8 mouse cellular contexts compared by ENCODE assay signal in the genomic region with DNA sequence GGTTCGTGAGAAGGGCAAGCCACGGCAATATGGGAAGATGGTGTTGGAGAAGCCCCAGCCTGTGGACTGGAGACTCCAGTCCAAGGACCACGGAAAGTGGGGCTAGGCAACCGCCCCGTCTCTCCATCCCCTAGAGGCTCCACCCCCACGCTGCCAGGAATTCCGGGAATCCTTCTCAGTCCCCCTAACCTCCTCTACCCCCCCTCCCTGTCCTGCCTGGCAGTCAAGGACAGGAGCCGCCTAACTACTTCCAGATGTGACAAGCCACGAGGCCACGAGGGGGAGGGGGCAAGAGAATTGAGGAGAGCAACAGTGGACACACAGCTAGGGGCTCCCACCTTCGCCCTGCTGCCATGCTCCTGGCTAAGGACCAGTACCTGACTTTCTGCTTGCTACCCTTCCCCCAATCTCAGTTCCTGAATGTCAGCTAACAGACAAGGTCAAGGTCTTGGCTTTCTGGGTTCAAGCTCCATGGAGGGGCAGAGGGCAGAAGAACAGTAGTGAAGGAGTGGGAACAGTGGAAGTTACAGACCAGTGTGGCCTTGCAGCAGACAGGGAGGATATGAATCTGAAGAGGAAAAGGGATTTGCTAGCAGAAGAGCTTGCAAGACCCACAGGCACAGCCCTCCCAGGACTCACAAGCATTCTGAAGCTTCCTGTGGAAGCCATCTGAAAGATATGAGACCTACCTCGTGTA. TPM values are rescaled to one million over a fixed set of nuclear protein-coding genes. Genes with fewer than 3 reads are reported as not detected.
A peak's percentile ranks its signal among the peaks of the same experiment; 100 is the strongest.
DNase-seq lines count a peak whose midpoint lies in the region; ATAC-seq and TF ChIP-seq lines count a peak whose summit lies in the region.

No protein-coding gene starts in this region.

- TF ChIP-seq CTCF in left cerebral cortex, adult 2 months (IDR thresholded peaks at IDR 0.05), result no peak

- H3K4me3 ChIP-seq in heart, embryonic 10.5 days, result peak overlapping the region; percentile 54
- peak overlapping the region; percentile 43 for H3K4me3 ChIP-seq in kidney, embryonic 15.5 days (replicated peaks)
- no peak overlapping the region for H3K4me3 ChIP-seq in left cerebral cortex, adult 2 months

- peak overlapping the region; percentile 56 for H3K4me2 ChIP-seq in kidney, embryonic 15.5 days

- WGBS in heart, embryonic 10.5 days, result 9% methylated on average over 12 of the region's 12 CpGs
- WGBS in kidney, embryonic 15.5 days, result 10% methylated on average over 12 of the region's 12 CpGs

- peak overlapping the region; percentile 93 for H3K27ac ChIP-seq in heart, embryonic 10.5 days
- H3K27ac ChIP-seq in kidney, embryonic 15.5 days, result peak overlapping the region; percentile 96
- H3K27ac ChIP-seq in left cerebral cortex, adult 2 months, result no peak overlapping the region

- H3K4me1 ChIP-seq in heart, embryonic 10.5 days, result peaks cover 60% of the 10 kb centered on the region
- peaks cover 62% of the 10 kb centered on the region for H3K4me1 ChIP-seq in kidney, embryonic 15.5 days

- peaks cover 16% of the 10 kb centered on the region for H3K27me3 ChIP-seq in heart, embryonic 10.5 days (ENCODE audit: insufficient read depth, poor library complexity, severe bottlenecking)
- H3K27me3 ChIP-seq in kidney, embryonic 15.5 days, result no peaks in the 10 kb centered on the region

- H3K9ac ChIP-seq in kidney, embryonic 15.5 days, result peak overlapping the region; percentile 31

- peaks cover 22% of the 10 kb centered on the region for H3K36me3 ChIP-seq in heart, embryonic 10.5 days
- peaks cover 18% of the 10 kb centered on the region for H3K36me3 ChIP-seq in kidney, embryonic 15.5 days

- H3K9me3 ChIP-seq in heart, embryonic 10.5 days, result no peaks in the 10 kb centered on the region
- H3K9me3 ChIP-seq in kidney, embryonic 15.5 days (replicated peaks), result no peaks in the 10 kb centered on the region

- intact Hi-C loops in left cerebral cortex, adult 2 months (cut with DNase I), result no loop called here

- peak; percentile 89 for DNase-seq in ES-CJ7 (ENCODE audit: low read depth, low spot score)
- peak; percentile 82 for DNase-seq in adrenal gland, postnatal 25 days
- peak; percentile 88 for DNase-seq in heart, embryonic 10.5 days (ENCODE audit: low spot score)
- DNase-seq in lung, postnatal 14 days, result peak; percentile 80
- peak; percentile 82 for DNase-seq in yolk sac, embryonic 10.5 days (ENCODE audit: low spot score)
- DNase-seq in left cerebral cortex, adult 2 months (ENCODE audit: extremely low spot score in 1 of 2, low spot score in 2 of 2), result no peak

- peak; percentile 57 for ATAC-seq in kidney, embryonic 15.5 days (replicated peaks; ENCODE audit: low FRiP score)
- no peak for ATAC-seq in megakaryocyte progenitor cell, adult 5-6 weeks (replicated peaks; ENCODE audit: poor library complexity)

RNA-seq across cellular contexts. Expression of a gene that starts 2.9 kb away (rescaled TPM):
- 931 and 937 TPM in 2 replicates for total RNA-seq in adrenal gland, postnatal 25 days (2021)
- 114 and 137 TPM in 2 replicates for polyA plus RNA-seq in heart, embryonic 10.5 days (2016; fragmentation: Nextera tagmentation; extraction: Ambion mirVana)
- 135 and 139 TPM in 2 replicates for polyA plus RNA-seq in kidney, embryonic 15.5 days (2015; fragmentation: Nextera tagmentation; extraction: Ambion mirVana)
- 10 to 100 TPM in 1 of 2 experiments, 1 to 10 TPM in 1; 9.6 to 11.2 TPM for total RNA-seq in left cerebral cortex, adult 2 months (2021)
- not detected in 2 replicates for total RNA-seq in megakaryocyte progenitor cell, adult 5-6 weeks (2015)
- not detected in 2 replicates for total RNA-seq in megakaryocyte progenitor cell, adult 5-6 weeks (2017)

RNA-seq across cellular contexts. Expression of a gene that starts 9.8 kb away (rescaled TPM):
- 54.1 and 59.1 TPM in 2 replicates for total RNA-seq in adrenal gland, postnatal 25 days (2021)
- 14.3 and 16.0 TPM in 2 replicates for polyA plus RNA-seq in heart, embryonic 10.5 days (2016; fragmentation: Nextera tagmentation; extraction: Ambion mirVana)
- polyA plus RNA-seq in kidney, embryonic 15.5 days (2015; fragmentation: Nextera tagmentation; extraction: Ambion mirVana), result 26.6 and 30.2 TPM in 2 replicates
- 10 to 100 TPM; 19.9 to 25.1 TPM for total RNA-seq in left cerebral cortex, adult 2 months (2021)
- total RNA-seq in megakaryocyte progenitor cell, adult 5-6 weeks (2015), result 95.4 and 97.5 TPM in 2 replicates
- 3.6 and 5.5 TPM in 2 replicates for total RNA-seq in megakaryocyte progenitor cell, adult 5-6 weeks (2017)

RNA-seq across cellular contexts. Expression of a gene that starts 18.1 kb away (rescaled TPM):
- 1.0 and 2.2 TPM in 2 replicates for total RNA-seq in adrenal gland, postnatal 25 days (2021)
- 0.28 and 0.31 TPM in 2 replicates for polyA plus RNA-seq in heart, embryonic 10.5 days (2016; fragmentation: Nextera tagmentation; extraction: Ambion mirVana)
- 0.16 and 0.17 TPM in 2 replicates for polyA plus RNA-seq in kidney, embryonic 15.5 days (2015; fragmentation: Nextera tagmentation; extraction: Ambion mirVana)
- total RNA-seq in left cerebral cortex, adult 2 months (2021), result under 1 TPM; 0.23 to 0.42 TPM
- not detected in 2 replicates for total RNA-seq in megakaryocyte progenitor cell, adult 5-6 weeks (2015)
- 0.21 TPM in 1 of 2 replicates, not detected in the other for total RNA-seq in megakaryocyte progenitor cell, adult 5-6 weeks (2017)

RNA-seq across cellular contexts. Expression of a gene that starts 18.2 kb away (rescaled TPM):
- 19.3 and 35.7 TPM in 2 replicates for total RNA-seq in adrenal gland, postnatal 25 days (2021)
- 23.3 and 23.7 TPM in 2 replicates for polyA plus RNA-seq in heart, embryonic 10.5 days (2016; fragmentation: Nextera tagmentation; extraction: Ambion mirVana)
- 47.4 and 50.6 TPM in 2 replicates for polyA plus RNA-seq in kidney, embryonic 15.5 days (2015; fragmentation: Nextera tagmentation; extraction: Ambion mirVana)
- total RNA-seq in left cerebral cortex, adult 2 months (2021), result 10 to 100 TPM; 15.9 to 21.2 TPM
- total RNA-seq in megakaryocyte progenitor cell, adult 5-6 weeks (2015), result 37.8 and 38.0 TPM in 2 replicates
- 27.3 and 29.5 TPM in 2 replicates for total RNA-seq in megakaryocyte progenitor cell, adult 5-6 weeks (2017)

RNA-seq across cellular contexts. Expression of a gene that starts 18.3 kb away (rescaled TPM):
- 13.4 and 18.2 TPM in 2 replicates for total RNA-seq in adrenal gland, postnatal 25 days (2021)
- polyA plus RNA-seq in heart, embryonic 10.5 days (2016; fragmentation: Nextera tagmentation; extraction: Ambion mirVana), result 7.7 and 9.8 TPM in 2 replicates
- polyA plus RNA-seq in kidney, embryonic 15.5 days (2015; fragmentation: Nextera tagmentation; extraction: Ambion mirVana), result 10.4 and 13.1 TPM in 2 replicates
- total RNA-seq in left cerebral cortex, adult 2 months (2021), result 10 to 100 TPM; 11.6 to 12.8 TPM
- 5.5 and 8.3 TPM in 2 replicates for total RNA-seq in megakaryocyte progenitor cell, adult 5-6 weeks (2015)
- total RNA-seq in megakaryocyte progenitor cell, adult 5-6 weeks (2017), result 4.3 and 8.0 TPM in 2 replicates

Comparison
In these comparisons a context has a peak if more than half of its experiments do, and no peak if none do; other contexts are left out.
1. DNase-seq: peak in ES-CJ7 (single experiment), adrenal gland, postnatal 25 days (single experiment), heart, embryonic 10.5 days (single experiment), lung, postnatal 14 days (single experiment) and yolk sac, embryonic 10.5 days (single experiment); none in left cerebral cortex, adult 2 months (0 of 2).
2. RNA of a gene that starts 2.9 kb away (total RNA-seq): 931 to 937 TPM in adrenal gland, postnatal 25 days; 9.6 to 11.2 TPM in left cerebral cortex, adult 2 months and not detected in megakaryocyte progenitor cell, adult 5-6 weeks; every median in the first group is over 10 times any median in the second.